Mouse (Mus musculus): Measurements from ENCODE around the gene Snai1. TPM values are rescaled to one million over a fixed set of nuclear protein-coding genes. Genes with fewer than 3 reads are reported as not detected.

Snai1 gene
- polyA plus RNA-seq, 1 experiment from 2014 or later = 17.6 TPM

DNA sequence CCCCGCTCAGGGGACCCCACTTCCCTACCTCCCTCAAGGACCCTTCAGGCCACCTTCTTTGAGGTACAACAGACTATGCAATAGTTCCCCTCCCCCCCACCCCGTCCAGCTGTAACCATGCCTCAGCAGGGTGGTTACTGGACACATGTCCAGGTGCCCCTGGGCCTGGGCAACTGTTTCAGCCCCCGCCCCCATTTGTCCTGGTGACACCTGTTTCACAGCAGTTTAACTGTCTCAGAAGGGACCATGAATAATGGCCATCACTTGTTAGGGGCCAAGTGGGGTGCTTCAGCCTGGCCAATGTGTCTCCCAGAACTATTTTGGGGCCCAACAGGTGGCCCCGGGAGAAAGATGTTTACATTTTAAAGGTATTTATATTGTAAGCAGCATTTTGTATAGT lies 4.4 kb downstream of the Snai1 start:
- Histone ChIP-seq H3K4me3 (no peak overlapping the region), H3K27me3 (replicated peaks) (peaks cover 15% of the 10 kb centered on the region), H3K4me1 (peaks cover 67% of the 10 kb centered on the region), H3K4me2 (peak overlapping the region; percentile 91), H3K27ac (replicated peaks) (peak overlapping the region; percentile 93), H3K9me3 (no peaks in the 10 kb centered on the region), H3K36me3 (peaks cover 12% of the 10 kb centered on the region), H3K9ac (peak overlapping the region; percentile 87)
- ATAC-seq (ENCODE audit: extremely low read depth, insufficient number of reproducible peaks, low FRiP score, low TSS enrichment) = no peak
- 79% methylated on average over 4 of the region's 4 CpGs for WGBS

DNA sequence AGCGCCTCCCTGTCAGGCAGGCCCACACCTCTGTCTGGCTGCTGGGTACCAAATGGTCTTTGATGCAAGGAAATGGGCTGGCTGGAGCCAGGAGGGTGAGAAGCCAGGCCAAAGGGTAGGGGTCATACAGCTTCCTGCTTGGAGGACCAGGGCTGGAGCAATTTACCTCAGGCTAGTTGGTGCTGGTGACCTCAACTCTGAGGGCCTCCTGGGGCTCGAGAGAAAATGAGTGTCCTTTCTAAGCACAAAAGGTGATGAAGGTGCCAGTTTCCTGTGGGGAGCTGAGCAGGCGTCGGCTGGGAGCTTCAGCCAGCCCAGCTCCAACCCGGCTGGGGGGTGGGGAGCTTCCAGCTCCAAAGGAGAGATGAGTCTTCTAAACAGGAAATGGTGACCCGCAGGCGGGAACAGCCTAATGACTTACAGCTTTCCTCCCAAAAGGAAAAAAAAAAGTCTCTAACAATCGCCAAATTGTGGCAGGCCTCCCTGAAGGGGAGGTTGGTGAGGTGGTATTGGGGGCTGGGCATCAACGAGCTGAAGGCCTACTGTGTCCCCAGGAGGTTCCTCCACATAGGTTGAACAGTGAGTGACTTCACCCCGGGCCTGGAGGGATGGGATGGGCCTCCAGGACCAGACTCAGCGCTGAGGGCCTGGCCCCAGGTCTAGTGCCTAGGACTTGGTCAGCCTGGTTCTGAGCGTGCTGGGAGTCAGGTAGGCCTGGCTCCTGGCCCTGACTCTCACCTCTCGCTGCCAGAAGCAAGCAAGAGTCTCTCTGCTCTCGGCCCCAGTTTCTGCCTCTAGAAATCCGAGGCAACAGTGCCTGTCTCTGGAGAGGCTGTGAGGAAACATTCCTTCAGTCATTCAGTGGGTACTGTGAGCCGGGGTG lies 5.4 kb downstream of the Snai1 start:
- Histone ChIP-seq H3K27ac (replicated peaks) (peak overlapping the region; percentile 93), H3K4me1 (peaks cover 59% of the 10 kb centered on the region), H3K36me3 (peaks cover 12% of the 10 kb centered on the region), H3K4me2 (peak overlapping the region; percentile 91), H3K4me3 (no peak overlapping the region), H3K9ac (peak overlapping the region; percentile 87), H3K9me3 (no peaks in the 10 kb centered on the region), H3K27me3 (replicated peaks) (peaks cover 15% of the 10 kb centered on the region)
- no peak for ATAC-seq (ENCODE audit: extremely low read depth, insufficient number of reproducible peaks, low FRiP score, low TSS enrichment)
- 21% methylated on average over 16 of the region's 16 CpGs for whole genome bisulfite sequencing

DNA sequence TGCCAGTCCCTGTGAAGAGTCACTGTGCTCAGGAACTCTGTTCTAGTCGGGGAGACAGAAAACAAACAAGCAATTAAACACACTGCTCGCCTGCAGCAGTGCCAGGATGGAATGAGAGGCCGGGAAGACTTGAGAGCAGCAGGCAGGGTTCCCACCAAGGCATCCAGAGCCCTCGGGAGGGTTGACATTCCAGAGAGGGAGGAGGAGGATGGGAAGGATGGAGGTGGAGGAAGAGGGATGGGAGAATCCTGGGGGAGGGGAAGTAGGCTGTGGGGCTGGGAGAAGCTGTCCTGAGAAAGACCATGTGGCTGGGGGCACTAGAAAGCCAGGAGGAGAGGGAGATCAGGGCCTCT lies 6.0 kb downstream of the Snai1 start:
- H3K9me3 ChIP-seq = no peaks in the 10 kb centered on the region
- peak overlapping the region; percentile 93 for H3K27ac ChIP-seq (replicated peaks)
- H3K27me3 ChIP-seq (replicated peaks) = peaks cover 12% of the 10 kb centered on the region
- no peak for ATAC-seq (ENCODE audit: extremely low read depth, insufficient number of reproducible peaks, low FRiP score, low TSS enrichment)
- no peak overlapping the region for H3K4me3 ChIP-seq
- H3K9ac ChIP-seq = peak overlapping the region; percentile 60
- peaks cover 57% of the 10 kb centered on the region for H3K4me1 ChIP-seq
- peak overlapping the region; percentile 16; the same call in 1 of the 2 replicates for H3K4me2 ChIP-seq
- H3K36me3 ChIP-seq = peaks cover 12% of the 10 kb centered on the region
- 4% methylated on average over 4 of the region's 4 CpGs for WGBS

DNA sequence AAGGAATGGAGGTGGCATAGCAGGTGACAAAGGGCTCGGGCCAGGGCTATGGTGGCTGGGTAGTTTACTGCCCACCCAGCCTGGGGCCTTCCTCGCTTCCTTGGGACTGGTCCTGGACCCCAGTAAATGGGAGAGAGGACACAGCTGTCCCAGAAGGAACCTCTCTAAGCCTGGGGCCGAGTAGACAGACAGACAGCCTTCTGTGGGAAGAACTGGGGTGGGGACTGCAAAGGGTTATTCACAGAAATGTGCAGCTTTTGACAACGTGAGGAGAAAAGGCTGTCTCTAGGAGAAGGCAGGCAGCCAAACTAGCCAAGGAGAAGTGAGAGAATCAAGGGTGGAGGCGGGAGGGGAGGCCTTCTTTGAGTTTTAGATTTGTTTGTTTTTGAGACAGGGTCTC lies 6.5 kb downstream of the Snai1 start:
- Histone ChIP-seq H3K27me3 (replicated peaks) (peaks cover 10% of the 10 kb centered on the region), H3K9ac (no peak overlapping the region; the same call in 1 of the 2 replicates), H3K27ac (replicated peaks) (peak overlapping the region; percentile 93), H3K36me3 (peaks cover 12% of the 10 kb centered on the region), H3K4me2 (no peak overlapping the region), H3K9me3 (no peaks in the 10 kb centered on the region), H3K4me1 (peaks cover 52% of the 10 kb centered on the region), H3K4me3 (no peak overlapping the region)
- no peak for ATAC-seq (ENCODE audit: extremely low read depth, insufficient number of reproducible peaks, low FRiP score, low TSS enrichment)
- 57% methylated on average over 5 of the region's 5 CpGs for WGBS

DNA sequence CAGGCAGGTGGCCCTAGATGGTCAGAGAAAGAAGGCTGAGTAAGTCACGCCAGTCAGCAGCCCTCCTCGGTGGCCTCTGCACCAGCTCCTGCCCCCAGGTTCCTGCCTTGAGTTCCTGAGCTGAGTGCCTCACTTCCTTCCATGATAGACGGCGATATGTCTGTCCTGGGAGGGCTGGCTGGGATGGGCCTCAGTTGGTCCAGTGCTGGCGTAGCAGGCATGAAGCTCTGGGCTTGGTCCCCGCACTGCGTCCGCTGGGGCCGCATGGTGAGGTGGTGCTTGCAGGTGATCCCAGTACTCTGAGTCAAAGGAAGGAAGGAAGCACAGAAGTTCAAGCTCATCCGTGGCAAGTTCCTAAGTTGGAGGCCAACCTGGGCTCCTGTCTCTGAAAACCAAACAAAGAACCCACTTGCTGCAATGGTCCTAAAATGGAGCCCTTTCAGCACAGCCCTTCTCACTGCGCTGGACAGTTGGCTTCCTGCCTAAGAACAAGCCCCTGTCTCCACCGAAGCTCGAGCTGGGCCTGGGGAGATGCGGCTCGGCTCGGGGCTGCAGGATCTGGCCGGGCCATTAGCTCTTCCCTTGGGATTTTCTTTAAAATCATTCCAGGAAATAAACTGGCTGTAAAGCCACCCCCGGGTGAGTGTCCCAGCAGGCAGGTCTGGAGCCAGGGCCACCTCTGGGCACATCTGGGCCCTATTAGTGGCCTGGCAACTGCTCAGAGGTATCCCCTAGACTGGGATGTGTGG lies 8.6 kb downstream of the Snai1 start:
- WGBS = 77% methylated on average over 18 of the region's 18 CpGs
- no peak overlapping the region for H3K9ac ChIP-seq
- no peak for ATAC-seq (ENCODE audit: extremely low read depth, insufficient number of reproducible peaks, low FRiP score, low TSS enrichment)

DNA sequence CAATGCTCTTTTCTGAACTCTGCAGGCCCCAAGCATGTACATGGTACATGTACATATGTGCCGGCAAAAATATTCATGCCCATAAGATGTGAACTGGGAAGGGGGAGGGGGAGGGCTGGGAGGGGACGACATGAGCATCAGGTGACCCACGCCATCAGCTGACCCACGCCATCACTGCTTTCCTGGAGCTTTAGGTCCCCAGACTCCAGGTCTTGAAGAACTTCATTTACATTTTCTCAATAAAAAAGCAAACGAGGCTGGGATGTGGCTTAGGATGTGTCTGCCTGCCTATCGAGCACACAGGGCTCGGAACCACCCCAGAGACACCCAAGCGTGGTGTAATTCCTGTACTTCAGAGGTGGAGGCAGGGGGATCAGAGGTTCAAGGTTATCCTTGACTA lies 9.4 kb downstream of the Snai1 start:
- Histone ChIP-seq H3K9me3 (no peaks in the 10 kb centered on the region), H3K27me3 (replicated peaks) (0 out of 2 replicates have a peak, but pooled peaks cover 4% of the 10 kb centered on the region), H3K4me1 (peaks cover 26% of the 10 kb centered on the region), H3K4me2 (no peak overlapping the region), H3K27ac (replicated peaks) (no peak overlapping the region), H3K9ac (no peak overlapping the region), H3K4me3 (no peak overlapping the region), H3K36me3 (peaks cover 2% of the 10 kb centered on the region)
- WGBS = 84% methylated on average over 8 of the region's 8 CpGs
- no peak for ATAC-seq (ENCODE audit: extremely low read depth, insufficient number of reproducible peaks, low FRiP score, low TSS enrichment)

More for the DNA sequence above, 8.6 kb downstream of the Snai1 start:
- Histone ChIP-seq H3K4me1 (peaks cover 31% of the 10 kb centered on the region), H3K4me3 (no peak overlapping the region), H3K36me3 (peaks cover 10% of the 10 kb centered on the region), H3K27ac (replicated peaks) (peak overlapping the region; percentile 55), H3K9me3 (no peaks in the 10 kb centered on the region), H3K4me2 (no peak overlapping the region), H3K27me3 (replicated peaks) (0 out of 2 replicates have a peak, but pooled peaks cover 4% of the 10 kb centered on the region)

DNA sequence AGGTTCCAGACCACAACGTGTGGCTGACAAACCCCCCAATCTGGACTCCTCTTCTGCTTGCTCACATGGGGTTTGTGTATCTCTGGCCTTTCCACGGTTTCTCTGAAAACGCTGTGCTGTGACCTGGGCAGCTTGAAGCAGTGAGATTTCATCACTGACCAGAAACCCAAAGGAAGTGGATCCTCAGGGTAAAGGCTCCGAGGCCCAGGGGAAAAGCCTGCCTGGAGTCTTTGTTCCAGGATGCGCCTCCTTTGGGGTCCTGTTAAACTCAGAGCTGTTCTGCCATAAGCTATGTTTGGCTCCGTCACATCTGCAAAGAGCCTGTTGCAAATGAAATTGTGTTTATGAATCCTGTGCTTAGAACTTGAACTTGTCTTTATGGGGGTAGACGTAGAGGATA lies 11.0 kb downstream of the Snai1 start:
- no peaks in the 10 kb centered on the region for H3K36me3 ChIP-seq
- H3K4me1 ChIP-seq = peaks cover 26% of the 10 kb centered on the region

DNA sequence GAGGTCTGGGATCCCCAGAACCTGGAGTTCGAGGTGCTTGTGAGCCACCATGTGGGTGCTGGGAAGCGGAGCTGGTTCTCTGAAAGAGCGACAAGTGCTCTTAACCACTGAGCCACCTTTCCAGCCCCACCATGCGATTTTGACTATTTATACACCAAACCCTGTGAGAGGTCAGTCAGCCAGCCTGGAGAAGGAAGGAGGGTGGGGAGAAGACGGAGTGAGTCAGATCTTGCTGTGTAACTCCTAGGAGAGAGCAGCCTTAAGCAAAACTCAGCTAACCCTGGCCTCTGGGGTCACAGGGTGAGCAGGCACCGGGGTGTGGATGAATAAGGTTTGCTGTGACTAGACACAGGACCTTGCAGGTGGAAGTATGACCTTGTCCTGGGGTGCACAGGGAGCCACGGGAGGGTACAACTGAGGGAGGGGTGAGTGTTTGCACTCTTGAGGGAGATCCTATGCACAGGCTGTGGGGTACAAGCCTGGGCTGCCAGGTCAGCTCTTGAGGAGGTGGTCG lies 12.4 kb downstream of the Snai1 start:
- 63% methylated on average over 8 of the region's 8 CpGs for WGBS
- H3K9me3 ChIP-seq = no peaks in the 10 kb centered on the region
- H3K27ac ChIP-seq (replicated peaks) = no peak overlapping the region
- H3K36me3 ChIP-seq = no peaks in the 10 kb centered on the region
- peaks cover 22% of the 10 kb centered on the region for H3K4me1 ChIP-seq
- H3K4me2 ChIP-seq = no peak overlapping the region
- H3K4me3 ChIP-seq = no peak overlapping the region
- ATAC-seq (ENCODE audit: extremely low read depth, insufficient number of reproducible peaks, low FRiP score, low TSS enrichment) = no peak
- H3K27me3 ChIP-seq (replicated peaks) = 0 out of 2 replicates have a peak, but pooled peaks cover 4% of the 10 kb centered on the region
- no peak overlapping the region for H3K9ac ChIP-seq

More for the DNA sequence above, 11.0 kb downstream of the Snai1 start:
- Histone ChIP-seq H3K4me2 (no peak overlapping the region), H3K27me3 (replicated peaks) (0 out of 2 replicates have a peak, but pooled peaks cover 4% of the 10 kb centered on the region), H3K4me3 (no peak overlapping the region), H3K9me3 (no peaks in the 10 kb centered on the region), H3K27ac (replicated peaks) (no peak overlapping the region), H3K9ac (no peak overlapping the region)
- 75% methylated on average over 7 of the region's 7 CpGs for WGBS
- no peak for ATAC-seq (ENCODE audit: extremely low read depth, insufficient number of reproducible peaks, low FRiP score, low TSS enrichment)

DNA sequence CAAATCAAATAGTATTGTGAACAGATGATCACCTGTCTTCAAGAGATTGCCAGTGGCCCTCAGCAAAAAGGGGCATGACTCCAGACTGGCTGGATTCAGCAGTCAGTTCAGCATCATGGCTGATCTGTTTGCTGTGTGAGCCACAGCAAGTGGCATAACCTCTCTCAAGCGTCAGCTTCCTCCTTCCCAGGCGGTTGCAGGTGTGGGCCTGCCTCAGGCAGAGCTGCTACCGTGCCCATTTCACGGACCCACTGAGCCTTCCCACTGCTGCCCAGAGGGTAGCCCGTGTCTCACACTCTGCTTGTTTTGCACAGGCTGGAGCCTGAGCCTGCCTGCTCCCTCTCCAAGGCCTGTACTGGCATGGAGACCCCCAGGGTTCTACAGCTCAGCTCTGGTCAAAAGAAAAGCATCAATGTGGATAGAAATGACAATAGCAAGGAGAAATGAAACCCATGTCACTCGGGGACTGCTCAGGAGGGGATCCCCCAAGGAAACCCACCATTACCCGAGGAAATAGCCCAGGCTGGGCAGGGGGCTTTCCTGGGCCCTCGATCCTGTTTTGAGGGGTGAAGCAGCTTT lies 13.4 kb downstream of the Snai1 start:
- H3K4me1 ChIP-seq = peaks cover 22% of the 10 kb centered on the region
- no peak overlapping the region for H3K9ac ChIP-seq
- WGBS = 79% methylated on average over 8 of the region's 8 CpGs

DNA sequence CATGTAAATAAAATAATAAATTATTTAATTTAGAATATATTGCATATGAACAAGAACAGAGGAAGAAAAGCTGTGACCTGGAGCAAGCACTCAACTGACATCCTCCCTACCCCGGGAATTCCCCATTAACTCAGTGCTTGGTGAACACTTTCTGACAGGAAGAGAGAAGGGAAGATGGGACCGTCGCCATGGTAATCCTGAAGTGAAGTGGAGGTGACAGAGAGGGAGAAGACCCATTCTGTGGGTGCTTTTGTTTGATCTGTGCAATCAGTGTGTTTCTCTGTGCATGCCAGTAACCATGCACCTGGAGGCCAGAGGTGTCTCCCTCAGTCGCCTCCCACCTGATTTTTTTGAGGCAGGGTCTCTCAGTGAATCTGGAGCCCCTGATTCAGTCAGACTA lies 14.3 kb downstream of the Snai1 start:
- Histone ChIP-seq H3K4me1 (peaks cover 22% of the 10 kb centered on the region), H3K4me2 (peak overlapping the region; percentile 31; the same call in 1 of the 2 replicates), H3K9ac (0 out of 2 replicates have a peak overlapping the region, but pooled peaks have one; percentile 1), H3K27me3 (replicated peaks) (0 out of 2 replicates have a peak, but pooled peaks cover 4% of the 10 kb centered on the region), H3K27ac (replicated peaks) (peak overlapping the region; percentile 89), H3K36me3 (no peaks in the 10 kb centered on the region), H3K9me3 (no peaks in the 10 kb centered on the region), H3K4me3 (no peak overlapping the region)
- whole genome bisulfite sequencing = 63% methylated on average over 4 of the region's 4 CpGs
- ATAC-seq (ENCODE audit: extremely low read depth, insufficient number of reproducible peaks, low FRiP score, low TSS enrichment) = no peak

More for the DNA sequence above, 13.4 kb downstream of the Snai1 start:
- no peaks in the 10 kb centered on the region for H3K9me3 ChIP-seq
- H3K4me2 ChIP-seq = no peak overlapping the region
- H3K27me3 ChIP-seq (replicated peaks) = 0 out of 2 replicates have a peak, but pooled peaks cover 4% of the 10 kb centered on the region
- ATAC-seq (ENCODE audit: extremely low read depth, insufficient number of reproducible peaks, low FRiP score, low TSS enrichment) = no peak
- H3K4me3 ChIP-seq = no peak overlapping the region
- H3K36me3 ChIP-seq = no peaks in the 10 kb centered on the region
- H3K27ac ChIP-seq (replicated peaks) = no peak overlapping the region

All from heart, embryonic 13.5 days (tissue).